Mouse (Mus musculus): ENCODE results near the gene Pot1a. TPM values are rescaled to one million over a fixed set of nuclear protein-coding genes. Genes with fewer than 3 reads are reported as not detected.
A peak's percentile ranks its signal among the peaks of the same experiment; 100 is the strongest.

Gene Pot1a
- total RNA-seq (2012; rRNA removed): 26.3 and 38.7 TPM in 2 replicates
- 68.9 and 74.3 TPM in 2 replicates for total RNA-seq (2014; rRNA removed)
- 25.1 and 29.0 TPM in 2 replicates for polyA plus RNA-seq (2012; ENCODE audit: insufficient read length, low read depth)

GRCm38 (mm10) chr6:25808806-25809495 lies at the start of gene Pot1a:
TSS of gene Pot1a (minus strand) at chr6:25809246.
- DNase-seq (ENCODE audit: extremely low read depth): peak; percentile 98
- H3K27me3 ChIP-seq (replicated peaks): no peaks in the 10 kb centered on the region
- H3K4me3 ChIP-seq (replicated peaks in 1 of 3; ENCODE audit: low read depth in 2 of 3, low read length in 2 of 3, poor library complexity in 1 of 3): peak within 1 kb of the TSS; percentile 75 to 90 (median 76)
- dilution Hi-C loops (cut with MboI; ENCODE audit: extremely low pct_ligation_motif_present, extremely low pct_unique_long_range_greater_than_20kb, low sequenced_read_pairs) (no loop called here), in situ Hi-C loops (cut with MboI; ENCODE audit: low pct_ligation_motif_present, low pct_unique_long_range_greater_than_20kb, low sequenced_read_pairs) (no loop called here)
- peaks cover 11% of the 10 kb centered on the region for H3K79me2 ChIP-seq (replicated peaks; ENCODE audit: control insufficient read depth, extremely low read depth, insufficient read depth, poor library complexity, severe bottlenecking)
- peak within 1 kb of the TSS; percentile 38; the same call in 1 of the 2 replicates for H3K4me2 ChIP-seq (ENCODE audit: insufficient read depth, low read depth, poor library complexity, severe bottlenecking)
- peak within 1 kb of the TSS; percentile 81 for H3K27ac ChIP-seq (ENCODE audit: insufficient read depth, low read depth)
- TF ChIP-seq MEF2A (IDR thresholded peaks at IDR 0.05; ENCODE audit: borderline replicate concordance, low read depth, low read length): no peak
- TF ChIP-seq PAX5 (IDR thresholded peaks at IDR 0.05; ENCODE audit: low read length): no peak
- peak; percentile 43; the same call in 1 of the 2 replicates for TF ChIP-seq MYC (IDR thresholded peaks at IDR 0.05; ENCODE audit: low read depth, low read length)
- TF ChIP-seq MAX (IDR thresholded peaks at IDR 0.05; ENCODE audit: low read length): no peak; the same call in 1 of the 2 replicates
- no peak; the same call in none of the 2 replicates for TF ChIP-seq NELFE (IDR thresholded peaks at IDR 0.05; ENCODE audit: low read depth, low read length)
- TF ChIP-seq BHLHE40 (IDR thresholded peaks at IDR 0.05; ENCODE audit: low read depth, low read length): peak; percentile 80
- TF ChIP-seq HCFC1 (IDR thresholded peaks at IDR 0.05; ENCODE audit: low read depth, low read length): peak; percentile 80
- no peak for TF ChIP-seq UBTF (IDR thresholded peaks at IDR 0.05; ENCODE audit: low read depth, low read length)
- TF ChIP-seq POLR2AphosphoS2 (IDR thresholded peaks at IDR 0.05; ENCODE audit: low read depth, low read length): 0 out of 2 replicates have a peak, but pooled peaks have one; percentile 46
- TF ChIP-seq KAT2A (IDR thresholded peaks at IDR 0.05; ENCODE audit: insufficient replicate concordance, low read length): peak; percentile 54; the same call in 1 of the 2 replicates
- 0 out of 2 replicates have a peak, but pooled peaks have one; percentile 36 for TF ChIP-seq ETS1 (conservative IDR thresholded peaks at IDR 0.05; ENCODE audit: low read depth, low read length)
- TF ChIP-seq SIN3A (IDR thresholded peaks at IDR 0.05; ENCODE audit: low read length): peak; percentile 69
- no peak; the same call in 1 of the 2 replicates for TF ChIP-seq JUND (conservative IDR thresholded peaks at IDR 0.05; ENCODE audit: low read depth, low read length)
- peak; percentile 62; the same call in 1 of the 2 replicates for TF ChIP-seq MAZ (IDR thresholded peaks at IDR 0.05; ENCODE audit: low read depth, low read length)
- TF ChIP-seq USF2 (conservative IDR thresholded peaks at IDR 0.05; ENCODE audit: low read depth, low read length): no peak
- 0 out of 2 replicates have a peak, but pooled peaks have one; percentile 13 for TF ChIP-seq MXI1 (IDR thresholded peaks at IDR 0.05; ENCODE audit: low read depth, low read length)
- TF ChIP-seq TCF12 (IDR thresholded peaks at IDR 0.05; ENCODE audit: low read depth, low read length): peak; percentile 82
- peak; percentile 82 for TF ChIP-seq POLR2A (IDR thresholded peaks at IDR 0.05; ENCODE audit: low read depth, low read length)
- TF ChIP-seq ELF1 (IDR thresholded peaks at IDR 0.05; ENCODE audit: low read depth, low read length): peak; percentile 82
- peak; percentile 89 for TF ChIP-seq TBP (conservative IDR thresholded peaks at IDR 0.05; ENCODE audit: low read depth, low read length)
- no peak for TF ChIP-seq SMC3 (IDR thresholded peaks at IDR 0.05; ENCODE audit: low read depth, low read length)
- no peak for TF ChIP-seq RCOR1 (conservative IDR thresholded peaks at IDR 0.05; ENCODE audit: low read depth, low read length)
- TF ChIP-seq EP300 (IDR thresholded peaks at IDR 0.05; ENCODE audit: low read length): no peak
- TF ChIP-seq IRF4 (IDR thresholded peaks at IDR 0.05; ENCODE audit: low read depth, low read length): peak; percentile 83
- no peak for TF ChIP-seq RAD21 (IDR thresholded peaks at IDR 0.05; ENCODE audit: low read depth, low read length)
- TF ChIP-seq ZMIZ1 (IDR thresholded peaks at IDR 0.05; ENCODE audit: low read depth, low read length): peak; percentile 51
- TF ChIP-seq USF1 (IDR thresholded peaks at IDR 0.05; ENCODE audit: low read depth, low read length): no peak
- TF ChIP-seq NRF1 (IDR thresholded peaks at IDR 0.05; ENCODE audit: low read depth, low read length): peak; percentile 87
- TF ChIP-seq ZKSCAN1 (IDR thresholded peaks at IDR 0.05; ENCODE audit: borderline replicate concordance, low read depth, low read length): no peak
- no peak for TF ChIP-seq CHD2 (IDR thresholded peaks at IDR 0.05; ENCODE audit: low read length)
- TF ChIP-seq E2F4 (IDR thresholded peaks at IDR 0.05; ENCODE audit: insufficient replicate concordance, low read depth, low read length): peak; percentile 85; the same call in 1 of the 2 replicates
- H3K36me3 ChIP-seq (replicated peaks in 1 of 2; ENCODE audit: control insufficient read depth in 1 of 2, insufficient read depth in 1 of 2, low read length in 1 of 2): peaks cover 5 to 13% of the 10 kb centered on the region in 2 experiments
- H3K9ac ChIP-seq (ENCODE audit: insufficient read depth, low read depth): peak within 1 kb of the TSS; percentile 92
- H3K9me3 ChIP-seq (replicated peaks; ENCODE audit: low read length): no peaks in the 10 kb centered on the region
- H3K4me1 ChIP-seq (ENCODE audit: control insufficient read depth in 1 of 2, insufficient read depth in 2 of 2): peaks cover 4 to 21% of the 10 kb centered on the region in 2 experiments
